Mouse (Mus musculus) 3134 (cell line): ENCODE data around the gene Gm10230.
"Not testable (repeated sequence)": the region's sequence is repeated elsewhere in the genome, so short reads cannot be mapped to it uniquely, and the experiment has no call there.

ENCODE experiments used
- DNase-seq: peaks from one replicate; pipeline ENCODE4 v3.0.0-alpha.2; 2011; ENCODE audit warnings: low spot score; ENCODE audit not compliant: insufficient read length; ENCODE audit errors: extremely low read depth

Gene Gm10230

GRCm38 (mm10) chrX:27494782-27495181 lies at the start of gene Gm10230:
TSS of gene Gm10230 (minus strand) at chrX:27494882.
- DNase-seq: not testable (repeated sequence)
